Mouse (Mus musculus): Measurements from ENCODE around the gene Pax7. TPM values are rescaled to one million over a fixed set of nuclear protein-coding genes. Genes with fewer than 3 reads are reported as not detected.

Pax7 gene
- total RNA-seq (2012; rRNA removed), result not detected in 2 replicates
- not detected in 2 replicates for total RNA-seq (2014; rRNA removed)
- not detected in 2 replicates for polyA plus RNA-seq (2012; ENCODE audit: insufficient read length, low read depth)

DNA sequence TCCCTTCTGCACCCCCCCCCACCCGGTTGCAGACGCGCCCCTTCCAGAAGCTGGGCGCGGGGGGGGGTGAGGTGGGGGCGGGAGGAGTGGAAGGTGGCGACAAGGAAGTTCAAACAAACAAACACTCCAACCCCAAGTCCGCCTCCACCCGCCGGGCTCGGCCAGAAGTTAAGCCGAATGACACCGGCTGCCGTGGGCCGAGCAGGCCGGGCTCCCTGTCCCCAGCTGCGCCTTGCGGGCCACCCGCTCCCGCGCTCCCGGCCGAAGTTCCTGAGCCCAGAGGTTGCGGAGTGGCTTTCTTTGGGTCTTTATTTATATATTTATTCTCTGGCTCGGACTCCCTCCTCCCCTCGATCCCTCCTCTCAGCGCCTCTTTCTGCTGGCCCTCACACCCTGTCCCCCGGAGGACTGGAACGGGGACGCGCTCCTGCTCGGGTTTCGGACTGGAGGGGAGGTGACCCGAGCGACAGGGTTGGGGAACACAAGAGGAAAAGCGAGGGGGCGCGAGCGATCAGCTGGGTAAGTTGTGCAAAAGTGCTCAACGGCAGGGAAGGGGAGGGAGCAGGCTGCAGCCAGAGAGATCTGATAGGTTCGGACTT, at the start of gene Pax7:
TSS of gene Pax7 (minus strand) at position 493 of the 599 bp plus-strand sequence.
- no peak for DNase-seq (ENCODE audit: extremely low read depth)
- H3K27me3 ChIP-seq (replicated peaks), result peaks cover 64% of the 10 kb centered on the region
- H3K4me2 ChIP-seq (ENCODE audit: insufficient read depth, low read depth, poor library complexity, severe bottlenecking), result no peak within 1 kb of the TSS
- peaks cover 2% of the 10 kb centered on the region for H3K9me3 ChIP-seq (replicated peaks; ENCODE audit: low read length)
- H3K79me2 ChIP-seq (replicated peaks; ENCODE audit: control insufficient read depth, extremely low read depth, insufficient read depth, poor library complexity, severe bottlenecking), result no peaks in the 10 kb centered on the region
- in situ Hi-C loops (cut with MboI; ENCODE audit: low pct_ligation_motif_present, low pct_unique_long_range_greater_than_20kb, low sequenced_read_pairs) (no loop called here), dilution Hi-C loops (cut with MboI; ENCODE audit: extremely low pct_ligation_motif_present, extremely low pct_unique_long_range_greater_than_20kb, low sequenced_read_pairs) (no loop called here)
- H3K4me3 ChIP-seq (replicated peaks in 1 of 3; ENCODE audit: low read depth in 2 of 3, low read length in 2 of 3, poor library complexity in 1 of 3), result no peak within 1 kb of the TSS
- H3K4me1 ChIP-seq (ENCODE audit: control insufficient read depth in 1 of 2, insufficient read depth in 2 of 2), result no peaks in the 10 kb centered on the region
- TF ChIP-seq IRF4 (IDR thresholded peaks at IDR 0.05; ENCODE audit: low read depth, low read length) (no peak), BHLHE40 (IDR thresholded peaks at IDR 0.05; ENCODE audit: low read depth, low read length) (no peak), PAX5 (IDR thresholded peaks at IDR 0.05; ENCODE audit: low read length) (no peak), EP300 (IDR thresholded peaks at IDR 0.05; ENCODE audit: low read length) (no peak)
- H3K36me3 ChIP-seq (replicated peaks in 1 of 2; ENCODE audit: control insufficient read depth in 1 of 2, insufficient read depth in 1 of 2, low read length in 1 of 2), result no peaks in the 10 kb centered on the region
- no peak within 1 kb of the TSS for H3K9ac ChIP-seq (ENCODE audit: insufficient read depth, low read depth)
- no peak within 1 kb of the TSS for H3K27ac ChIP-seq (ENCODE audit: insufficient read depth, low read depth)

DNA sequence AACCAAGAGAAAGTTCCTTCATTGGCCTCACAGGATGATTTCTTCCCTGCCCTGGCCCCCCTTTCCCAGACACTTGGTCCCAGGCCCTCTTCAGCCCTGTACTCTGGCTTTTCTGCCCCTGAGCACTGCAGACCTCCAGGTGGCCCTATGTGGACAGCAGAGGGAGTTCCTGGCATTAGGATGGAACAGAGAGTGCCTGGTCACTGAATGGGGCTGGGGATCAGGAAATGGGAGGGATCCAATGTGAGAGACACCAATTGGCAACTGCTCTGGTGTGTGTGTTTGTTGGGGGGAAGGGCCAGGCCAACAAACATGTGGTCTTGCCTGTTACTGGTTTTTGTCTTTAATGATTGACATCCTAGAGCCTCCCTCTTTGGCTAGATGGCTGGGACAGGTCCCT, 48.5 kb upstream of the Pax7 start:
- H3K79me2 ChIP-seq (replicated peaks; ENCODE audit: control insufficient read depth, extremely low read depth, insufficient read depth, poor library complexity, severe bottlenecking), result no peaks in the 10 kb centered on the region
- no peak overlapping the region for H3K27ac ChIP-seq (ENCODE audit: insufficient read depth, low read depth)
- no peaks in the 10 kb centered on the region for H3K36me3 ChIP-seq (replicated peaks in 1 of 2; ENCODE audit: control insufficient read depth in 1 of 2, insufficient read depth in 1 of 2, low read length in 1 of 2)
- H3K9ac ChIP-seq (ENCODE audit: insufficient read depth, low read depth), result no peak overlapping the region
- no peak for DNase-seq (ENCODE audit: extremely low read depth)
- no peak overlapping the region for H3K4me2 ChIP-seq (ENCODE audit: insufficient read depth, low read depth, poor library complexity, severe bottlenecking)
- H3K4me3 ChIP-seq (replicated peaks in 1 of 3; ENCODE audit: low read depth in 2 of 3, low read length in 2 of 3, poor library complexity in 1 of 3), result no peak overlapping the region
- TF ChIP-seq CHD1 (IDR thresholded peaks at IDR 0.05; ENCODE audit: low read depth, low read length) (no peak), HCFC1 (IDR thresholded peaks at IDR 0.05; ENCODE audit: low read depth, low read length) (no peak), UBTF (IDR thresholded peaks at IDR 0.05; ENCODE audit: low read depth, low read length) (no peak), GABPA (IDR thresholded peaks at IDR 0.05; ENCODE audit: insufficient replicate concordance, low read depth, low read length) (no peak), CTCF (conservative IDR thresholded peaks at IDR 0.05 in 1 of 2, IDR thresholded peaks at IDR 0.05 in 1 of 2; ENCODE audit: low read depth in 2 of 2, low read length in 2 of 2) (no peak)
- H3K4me1 ChIP-seq (ENCODE audit: control insufficient read depth in 1 of 2, insufficient read depth in 2 of 2), result no peaks in the 10 kb centered on the region
- dilution Hi-C loops (cut with MboI; ENCODE audit: extremely low pct_ligation_motif_present, extremely low pct_unique_long_range_greater_than_20kb, low sequenced_read_pairs) (no loop called here), in situ Hi-C loops (cut with MboI; ENCODE audit: low pct_ligation_motif_present, low pct_unique_long_range_greater_than_20kb, low sequenced_read_pairs) (no loop called here)
- H3K27me3 ChIP-seq (replicated peaks), result peaks cover 6% of the 10 kb centered on the region
- H3K9me3 ChIP-seq (replicated peaks; ENCODE audit: low read length), result no peaks in the 10 kb centered on the region

DNA sequence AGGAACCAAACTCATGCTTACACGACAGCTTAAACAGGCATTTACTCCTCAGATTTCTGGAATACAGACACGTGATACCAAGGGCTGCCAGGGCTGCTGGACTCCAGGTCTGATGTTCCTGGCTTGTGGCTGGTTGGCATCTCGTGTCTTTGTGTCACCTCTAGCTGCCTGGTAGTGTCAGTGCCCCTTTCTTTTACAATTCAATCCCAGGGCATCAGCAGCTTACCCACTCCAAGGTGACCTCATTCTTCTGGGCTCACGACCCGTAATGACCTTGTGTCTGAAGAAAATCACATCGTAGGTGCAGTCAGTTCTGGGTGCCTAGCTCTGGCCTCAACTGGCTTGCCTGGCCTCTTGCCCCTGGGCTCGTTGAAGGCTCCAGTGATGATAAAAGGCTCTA, 46.0 kb upstream of the Pax7 start:
- dilution Hi-C loops (cut with MboI; ENCODE audit: extremely low pct_ligation_motif_present, extremely low pct_unique_long_range_greater_than_20kb, low sequenced_read_pairs), result no loop called here
- H3K9me3 ChIP-seq (replicated peaks; ENCODE audit: low read length), result no peaks in the 10 kb centered on the region

More for the DNA sequence above, 46.0 kb upstream of the Pax7 start:
- no peak overlapping the region for H3K4me2 ChIP-seq (ENCODE audit: insufficient read depth, low read depth, poor library complexity, severe bottlenecking)
- no peak for DNase-seq (ENCODE audit: extremely low read depth)
- in situ Hi-C loops (cut with MboI; ENCODE audit: low pct_ligation_motif_present, low pct_unique_long_range_greater_than_20kb, low sequenced_read_pairs), result no loop called here
- peaks cover 6% of the 10 kb centered on the region for H3K27me3 ChIP-seq (replicated peaks)
- no peak overlapping the region for H3K9ac ChIP-seq (ENCODE audit: insufficient read depth, low read depth)
- no peaks in the 10 kb centered on the region for H3K36me3 ChIP-seq (replicated peaks in 1 of 2; ENCODE audit: control insufficient read depth in 1 of 2, insufficient read depth in 1 of 2, low read length in 1 of 2)
- no peaks in the 10 kb centered on the region for H3K79me2 ChIP-seq (replicated peaks; ENCODE audit: control insufficient read depth, extremely low read depth, insufficient read depth, poor library complexity, severe bottlenecking)
- no peak overlapping the region for H3K4me3 ChIP-seq (replicated peaks in 1 of 3; ENCODE audit: low read depth in 2 of 3, low read length in 2 of 3, poor library complexity in 1 of 3)
- H3K4me1 ChIP-seq (ENCODE audit: control insufficient read depth in 1 of 2, insufficient read depth in 2 of 2), result no peaks in the 10 kb centered on the region
- H3K27ac ChIP-seq (ENCODE audit: insufficient read depth, low read depth), result no peak overlapping the region
- TF ChIP-seq BHLHE40 (IDR thresholded peaks at IDR 0.05; ENCODE audit: low read depth, low read length) (no peak), UBTF (IDR thresholded peaks at IDR 0.05; ENCODE audit: low read depth, low read length) (no peak), JUN (IDR thresholded peaks at IDR 0.05; ENCODE audit: insufficient read depth, low read depth, low read length) (no peak), MAX (IDR thresholded peaks at IDR 0.05; ENCODE audit: low read length) (no peak), ZKSCAN1 (IDR thresholded peaks at IDR 0.05; ENCODE audit: borderline replicate concordance, low read depth, low read length) (no peak), RCOR1 (conservative IDR thresholded peaks at IDR 0.05; ENCODE audit: low read depth, low read length) (no peak), PAX5 (IDR thresholded peaks at IDR 0.05; ENCODE audit: low read length) (no peak), ZMIZ1 (IDR thresholded peaks at IDR 0.05; ENCODE audit: low read depth, low read length) (no peak), ELF1 (IDR thresholded peaks at IDR 0.05; ENCODE audit: low read depth, low read length) (no peak), ZNF384 (IDR thresholded peaks at IDR 0.05; ENCODE audit: low read depth, low read length) (no peak), CTCF (conservative IDR thresholded peaks at IDR 0.05 in 1 of 2, IDR thresholded peaks at IDR 0.05 in 1 of 2; ENCODE audit: low read depth in 2 of 2, low read length in 2 of 2) (no peak), MAFK (IDR thresholded peaks at IDR 0.05; ENCODE audit: insufficient replicate concordance, low read length) (no peak)

Data from CH12.LX (cell line).